Mouse (Mus musculus) liver, embryonic 15.5 days (tissue): ENCODE results near the gene Spint4. TPM values are rescaled to one million over a fixed set of nuclear protein-coding genes. Genes with fewer than 3 reads are reported as not detected.

ENCODE experiments used
- ATAC-seq: fragments of 200-750 bp; cut with Nextera tagmentation; 2 replicates; pipeline ENCODE4 v1.8.0; 2017; ENCODE audit warnings: moderate number of reproducible peaks, mild to moderate bottlenecking, moderate library complexity; ENCODE audit not compliant: insufficient read depth
- H3K27ac ChIP-seq: fragments of 300-500 bp; sonication (generic); replicated peaks from 2 replicates; pipeline ENCODE4 v1.5.1; 2015; ENCODE audit warnings: mild to moderate bottlenecking, inconsistent platforms
- H3K27me3 ChIP-seq: fragments of 300-500 bp; sonication (generic); 2 replicates; pipeline ENCODE4 v1.6.1; 2015; ENCODE audit warnings: mild to moderate bottlenecking, inconsistent platforms
- H3K36me3 ChIP-seq: fragments of 300-500 bp; sonication (generic); replicated peaks from 2 replicates; pipeline ENCODE4 v1.6.1; 2015; ENCODE audit warnings: moderate library complexity, mild to moderate bottlenecking, inconsistent platforms
- H3K4me1 ChIP-seq: fragments of 300-500 bp; sonication (generic); replicated peaks from 2 replicates; pipeline ENCODE4 v1.6.1; 2015; ENCODE audit warnings: inconsistent platforms
- H3K4me2 ChIP-seq: fragments of 300-500 bp; sonication (generic); 2 replicates; pipeline ENCODE4 v1.6.1; 2015; ENCODE audit warnings: moderate library complexity, mild to moderate bottlenecking, inconsistent platforms
- H3K4me3 ChIP-seq: fragments of 300-500 bp; sonication (generic); replicated peaks from 2 replicates; pipeline ENCODE4 v1.5.1; 2015; ENCODE audit warnings: mild to moderate bottlenecking, inconsistent platforms
- H3K9ac ChIP-seq: fragments of 300-500 bp; sonication (generic); 2 replicates; pipeline ENCODE4 v1.6.1; 2015; ENCODE audit warnings: moderate library complexity, mild to moderate bottlenecking, inconsistent platforms
- H3K9me3 ChIP-seq: fragments of 300-500 bp; sonication (generic); replicated peaks from 2 replicates; pipeline ENCODE4 v1.6.1; 2016; ENCODE audit warnings: inconsistent platforms
- WGBS: fragments of 180-500 bp; shearing (Covaris S2); methylation state at CpG from one replicate; pipeline ENCODE4 v1.1.7; 2015; ENCODE audit warnings: mixed read lengths; ENCODE audit not compliant: insufficient replicate concordance; 5-methylcytosine and 5-hydroxymethylcytosine counted together
- polyA plus RNA-seq: library from polyadenylated mRNA; unstranded; fragments of >200 nt; fragmentation: Nextera tagmentation; extraction: Ambion mirVana; gene quantifications from 2 replicates; pipeline ENCODE4 v1.2.1, GENCODE M21; 2015

The Spint4 gene
- not detected in 2 replicates for polyA plus RNA-seq

GRCm38 (mm10) chr2:164698201-164698600 is at the start of gene Spint4:
Gene Spint4 (plus strand): TSS chr2:164698501.
- no peaks in the 10 kb centered on the region for H3K36me3 ChIP-seq

GRCm38 (mm10) chr2:164655858-164656257 is 42.4 kb upstream of the Spint4 start, which contains the start of gene Wfdc10:
Gene Wfdc10 (plus strand): TSS chr2:164656046.
- ATAC-seq, result no peak
- H3K4me2 ChIP-seq, result no peak within 1 kb of the TSS
- H3K27ac ChIP-seq, result no peak within 1 kb of the TSS
- no peak within 1 kb of the TSS for H3K9ac ChIP-seq
- H3K9me3 ChIP-seq, result no peaks in the 10 kb centered on the region
- no peaks in the 10 kb centered on the region for H3K4me1 ChIP-seq
- H3K27me3 ChIP-seq, result no peaks in the 10 kb centered on the region
- H3K36me3 ChIP-seq, result no peaks in the 10 kb centered on the region
- WGBS, result 13% methylated on average over 11 of the region's 11 CpGs
- H3K4me3 ChIP-seq, result no peak within 1 kb of the TSS

More at GRCm38 (mm10) chr2:164698201-164698600, at the start of gene Spint4:
- no peak within 1 kb of the TSS for H3K4me2 ChIP-seq
- no peak within 1 kb of the TSS for H3K9ac ChIP-seq
- WGBS, result 55% methylated on average over 4 of the region's 4 CpGs
- no peaks in the 10 kb centered on the region for H3K4me1 ChIP-seq
- ATAC-seq, result no peak
- H3K27ac ChIP-seq, result no peak within 1 kb of the TSS
- no peaks in the 10 kb centered on the region for H3K9me3 ChIP-seq
- no peaks in the 10 kb centered on the region for H3K27me3 ChIP-seq
- no peak within 1 kb of the TSS for H3K4me3 ChIP-seq

- H3K4me3 ChIP-seq, result no peak within 1 kb of the TSS
- 60% methylated on average over 9 of the region's 9 CpGs for WGBS
- no peak within 1 kb of the TSS for H3K27ac ChIP-seq
- H3K36me3 ChIP-seq, result no peaks in the 10 kb centered on the region
- no peak for ATAC-seq
- no peaks in the 10 kb centered on the region for H3K4me1 ChIP-seq
- no peaks in the 10 kb centered on the region for H3K9me3 ChIP-seq
- H3K9ac ChIP-seq, result no peak within 1 kb of the TSS
- H3K4me2 ChIP-seq, result no peak within 1 kb of the TSS
- H3K27me3 ChIP-seq, result no peaks in the 10 kb centered on the region
These were observed 41.8 kb upstream of the Spint4 start, which contains the start of gene Wfdc9 for GRCm38 (mm10) chr2:164656483-164656882. Gene Wfdc9 (minus strand): TSS chr2:164656583.

GRCm38 (mm10) chr2:164664851-164665250 is 33.5 kb upstream of the Spint4 start:
- Histone ChIP-seq H3K9me3 (no peaks in the 10 kb centered on the region), H3K4me3 (no peak overlapping the region), H3K4me2 (no peak overlapping the region), H3K4me1 (no peaks in the 10 kb centered on the region), H3K36me3 (no peaks in the 10 kb centered on the region), H3K9ac (no peak overlapping the region), H3K27ac (no peak overlapping the region), H3K27me3 (no peaks in the 10 kb centered on the region)
- 66% methylated on average over 7 of the region's 7 CpGs for WGBS
- ATAC-seq, result no peak

GRCm38 (mm10) chr2:164670261-164670660 is 28.0 kb upstream of the Spint4 start:
- no peak overlapping the region for H3K27ac ChIP-seq

GRCm38 (mm10) chr2:164670938-164671337 is 27.4 kb upstream of the Spint4 start:
- Histone ChIP-seq H3K9ac (no peak overlapping the region), H3K4me3 (no peak overlapping the region), H3K4me1 (no peaks in the 10 kb centered on the region), H3K27ac (no peak overlapping the region), H3K4me2 (no peak overlapping the region), H3K36me3 (no peaks in the 10 kb centered on the region), H3K9me3 (no peaks in the 10 kb centered on the region), H3K27me3 (no peaks in the 10 kb centered on the region)
- ATAC-seq, result no peak
- 18% methylated on average over 1 of the region's 1 CpGs for WGBS

More at GRCm38 (mm10) chr2:164670261-164670660, 28.0 kb upstream of the Spint4 start:
- no peak overlapping the region for H3K4me3 ChIP-seq
- ATAC-seq, result no peak
- H3K36me3 ChIP-seq, result no peaks in the 10 kb centered on the region
- no peaks in the 10 kb centered on the region for H3K9me3 ChIP-seq
- WGBS, result 55% methylated on average over 5 of the region's 5 CpGs
- no peak overlapping the region for H3K9ac ChIP-seq
- no peaks in the 10 kb centered on the region for H3K4me1 ChIP-seq
- H3K27me3 ChIP-seq, result no peaks in the 10 kb centered on the region
- no peak overlapping the region for H3K4me2 ChIP-seq

- H3K27me3 ChIP-seq, result no peaks in the 10 kb centered on the region
- 57% methylated on average over 7 of the region's 7 CpGs for WGBS
- H3K9me3 ChIP-seq, result no peaks in the 10 kb centered on the region
- no peak within 1 kb of the TSS for H3K4me2 ChIP-seq
- no peak for ATAC-seq
- H3K36me3 ChIP-seq, result no peaks in the 10 kb centered on the region
- H3K4me3 ChIP-seq, result no peak within 1 kb of the TSS
- H3K27ac ChIP-seq, result no peak within 1 kb of the TSS
- no peak within 1 kb of the TSS for H3K9ac ChIP-seq
- peaks cover 5% of the 10 kb centered on the region; the same call in 1 of the 2 replicates for H3K4me1 ChIP-seq
These were observed 24.3 kb upstream of the Spint4 start, which contains the start of gene Wfdc11 for GRCm38 (mm10) chr2:164673987-164674386. Gene Wfdc11 (minus strand): TSS chr2:164674087.

GRCm38 (mm10) chr2:164676103-164676502 is 22.2 kb upstream of the Spint4 start:
- no peak overlapping the region for H3K27ac ChIP-seq
- WGBS, result 67% methylated on average over 7 of the region's 7 CpGs
- H3K9me3 ChIP-seq, result no peaks in the 10 kb centered on the region
- no peak overlapping the region for H3K4me3 ChIP-seq
- no peak overlapping the region for H3K4me2 ChIP-seq
- no peak overlapping the region for H3K9ac ChIP-seq
- H3K36me3 ChIP-seq, result no peaks in the 10 kb centered on the region
- H3K4me1 ChIP-seq, result peaks cover 9% of the 10 kb centered on the region
- no peaks in the 10 kb centered on the region for H3K27me3 ChIP-seq
- no peak for ATAC-seq

- H3K27ac ChIP-seq, result no peak overlapping the region
- peaks cover 9% of the 10 kb centered on the region for H3K4me1 ChIP-seq
- 64% methylated on average over 16 of the region's 16 CpGs for whole genome bisulfite sequencing
- H3K4me2 ChIP-seq, result no peak overlapping the region
- ATAC-seq, result no peak
- H3K4me3 ChIP-seq, result no peak overlapping the region
- no peaks in the 10 kb centered on the region for H3K36me3 ChIP-seq
- no peak overlapping the region for H3K9ac ChIP-seq
- no peaks in the 10 kb centered on the region for H3K9me3 ChIP-seq
- H3K27me3 ChIP-seq, result no peaks in the 10 kb centered on the region
These were observed 21.2 kb upstream of the Spint4 start for GRCm38 (mm10) chr2:164676916-164677685.

GRCm38 (mm10) chr2:164678848-164679625 is 19.3 kb upstream of the Spint4 start:
- Histone ChIP-seq H3K4me1 (peaks cover 9% of the 10 kb centered on the region), H3K9ac (no peak overlapping the region), H3K4me3 (0 out of 2 replicates have a peak overlapping the region, but pooled peaks have one; percentile 12), H3K36me3 (no peaks in the 10 kb centered on the region), H3K27ac (no peak overlapping the region; the same call in 1 of the 2 replicates), H3K4me2 (peak overlapping the region; percentile 47), H3K9me3 (no peaks in the 10 kb centered on the region), H3K27me3 (no peaks in the 10 kb centered on the region)
- WGBS, result 17% methylated on average over 19 of the region's 19 CpGs
- ATAC-seq, result 0 out of 2 replicates have a peak, but pooled peaks have one; percentile 28

- ATAC-seq, result peak; percentile 54; the same call in 1 of the 2 replicates
- no peaks in the 10 kb centered on the region for H3K36me3 ChIP-seq
- H3K9me3 ChIP-seq, result no peaks in the 10 kb centered on the region
- no peak overlapping the region for H3K4me3 ChIP-seq
- no peaks in the 10 kb centered on the region for H3K27me3 ChIP-seq
- H3K9ac ChIP-seq, result no peak overlapping the region
- no peak overlapping the region for H3K4me2 ChIP-seq
- peaks cover 9% of the 10 kb centered on the region for H3K4me1 ChIP-seq
- no peak overlapping the region for H3K27ac ChIP-seq
- WGBS, result 9% methylated on average over 3 of the region's 3 CpGs
These were observed 18.4 kb upstream of the Spint4 start for GRCm38 (mm10) chr2:164679906-164680305.
